Mouse (Mus musculus): Measurements from ENCODE around the gene Cltrn. TPM values are rescaled to one million over a fixed set of nuclear protein-coding genes. Genes with fewer than 3 reads are reported as not detected.

Cltrn gene
- total and polyA plus RNA-seq, 2 experiments: not detected

GRCm38 (mm10) chrX:164145463-164146250 is 57.0 kb downstream of the Cltrn start:
- no peaks in the 10 kb centered on the region for H3K79me2 ChIP-seq (ENCODE audit: control insufficient read depth, insufficient read depth, low read length)
- no peak overlapping the region for H3K9ac ChIP-seq (ENCODE audit: low read depth, low read length)
- H3K27me3 ChIP-seq (ENCODE audit: control insufficient read depth, insufficient read depth, low read length): no peaks in the 10 kb centered on the region
- no peak overlapping the region for H3K27ac ChIP-seq (replicated peaks; ENCODE audit: insufficient read depth, low read depth, low read length)
- peak; percentile 72 for DNase-seq (ENCODE audit: extremely low read depth, low read depth, low spot score)
- H3K4me1 ChIP-seq (ENCODE audit: control insufficient read depth, insufficient read depth, low read length): peaks cover 3% of the 10 kb centered on the region
- H3K4me3 ChIP-seq (ENCODE audit: insufficient read depth, low read depth, low read length): no peak overlapping the region
- no peaks in the 10 kb centered on the region for H3K36me3 ChIP-seq (ENCODE audit: control insufficient read depth, insufficient read depth, low read length)
- WGBS: 19% methylated on average over 6 of the region's 6 CpGs
- no peak for TF ChIP-seq POLR2A (IDR thresholded peaks at IDR 0.05; ENCODE audit: extremely low read depth, insufficient read depth, low read length)
- TF ChIP-seq CTCF (IDR thresholded peaks at IDR 0.05; ENCODE audit: low read depth, low read length): no peak

GRCm38 (mm10) chrX:164152703-164153102 is 64.1 kb downstream of the Cltrn start:
- TF ChIP-seq POLR2A (IDR thresholded peaks at IDR 0.05; ENCODE audit: extremely low read depth, insufficient read depth, low read length): no peak
- TF ChIP-seq CTCF (IDR thresholded peaks at IDR 0.05; ENCODE audit: low read depth, low read length): no peak
- Histone ChIP-seq H3K27ac (replicated peaks; ENCODE audit: insufficient read depth, low read depth, low read length) (no peak overlapping the region), H3K4me3 (ENCODE audit: insufficient read depth, low read depth, low read length) (no peak overlapping the region), H3K27me3 (ENCODE audit: control insufficient read depth, insufficient read depth, low read length) (no peaks in the 10 kb centered on the region), H3K79me2 (ENCODE audit: control insufficient read depth, insufficient read depth, low read length) (no peaks in the 10 kb centered on the region), H3K36me3 (ENCODE audit: control insufficient read depth, insufficient read depth, low read length) (no peaks in the 10 kb centered on the region), H3K9ac (ENCODE audit: low read depth, low read length) (no peak overlapping the region), H3K4me1 (ENCODE audit: control insufficient read depth, insufficient read depth, low read length) (no peaks in the 10 kb centered on the region)
- WGBS: 68% methylated on average over 2 of the region's 2 CpGs
- DNase-seq (ENCODE audit: extremely low read depth, low read depth, low spot score): no peak

DNA sequence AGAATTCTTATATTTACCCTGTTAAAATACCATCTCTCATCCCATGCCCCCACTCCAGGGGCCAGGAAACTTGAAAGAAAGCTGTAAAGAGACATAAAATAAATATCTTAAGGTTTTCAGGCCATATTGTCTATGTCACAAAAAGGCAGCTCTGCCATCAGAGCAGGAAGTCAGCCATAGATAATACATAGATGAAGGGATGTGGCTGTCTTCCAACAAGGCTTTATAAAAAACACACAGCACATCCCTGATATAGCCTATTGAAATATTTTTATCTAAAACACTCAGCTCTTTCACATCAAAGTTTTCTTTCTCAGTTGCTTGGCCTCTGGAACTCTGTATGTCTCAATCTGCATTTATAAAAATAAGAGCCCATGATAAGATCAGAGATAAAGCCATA is 65.0 kb downstream of the Cltrn start:
- H3K9ac ChIP-seq (ENCODE audit: low read depth, low read length): no peak overlapping the region
- no peak for TF ChIP-seq POLR2A (IDR thresholded peaks at IDR 0.05; ENCODE audit: extremely low read depth, insufficient read depth, low read length)
- TF ChIP-seq CTCF (IDR thresholded peaks at IDR 0.05; ENCODE audit: low read depth, low read length): no peak
- no peaks in the 10 kb centered on the region for H3K79me2 ChIP-seq (ENCODE audit: control insufficient read depth, insufficient read depth, low read length)
- no peak overlapping the region for H3K27ac ChIP-seq (replicated peaks; ENCODE audit: insufficient read depth, low read depth, low read length)
- no peaks in the 10 kb centered on the region for H3K4me1 ChIP-seq (ENCODE audit: control insufficient read depth, insufficient read depth, low read length)
- no peaks in the 10 kb centered on the region for H3K27me3 ChIP-seq (ENCODE audit: control insufficient read depth, insufficient read depth, low read length)
- no peak overlapping the region for H3K4me3 ChIP-seq (ENCODE audit: insufficient read depth, low read depth, low read length)
- DNase-seq (ENCODE audit: extremely low read depth, low read depth, low spot score): no peak
- H3K36me3 ChIP-seq (ENCODE audit: control insufficient read depth, insufficient read depth, low read length): no peaks in the 10 kb centered on the region

GRCm38 (mm10) chrX:164154594-164154993 is 66.0 kb downstream of the Cltrn start:
- Histone ChIP-seq H3K36me3 (ENCODE audit: control insufficient read depth, insufficient read depth, low read length) (no peaks in the 10 kb centered on the region), H3K4me1 (ENCODE audit: control insufficient read depth, insufficient read depth, low read length) (no peaks in the 10 kb centered on the region), H3K27ac (replicated peaks; ENCODE audit: insufficient read depth, low read depth, low read length) (no peak overlapping the region), H3K9ac (ENCODE audit: low read depth, low read length) (no peak overlapping the region), H3K79me2 (ENCODE audit: control insufficient read depth, insufficient read depth, low read length) (no peaks in the 10 kb centered on the region), H3K27me3 (ENCODE audit: control insufficient read depth, insufficient read depth, low read length) (no peaks in the 10 kb centered on the region), H3K4me3 (ENCODE audit: insufficient read depth, low read depth, low read length) (no peak overlapping the region)
- TF ChIP-seq POLR2A (IDR thresholded peaks at IDR 0.05; ENCODE audit: extremely low read depth, insufficient read depth, low read length) (no peak), CTCF (IDR thresholded peaks at IDR 0.05; ENCODE audit: low read depth, low read length) (no peak)
- no peak for DNase-seq (ENCODE audit: extremely low read depth, low read depth, low spot score)
- WGBS: 86% methylated on average over 5 of the region's 5 CpGs

DNA sequence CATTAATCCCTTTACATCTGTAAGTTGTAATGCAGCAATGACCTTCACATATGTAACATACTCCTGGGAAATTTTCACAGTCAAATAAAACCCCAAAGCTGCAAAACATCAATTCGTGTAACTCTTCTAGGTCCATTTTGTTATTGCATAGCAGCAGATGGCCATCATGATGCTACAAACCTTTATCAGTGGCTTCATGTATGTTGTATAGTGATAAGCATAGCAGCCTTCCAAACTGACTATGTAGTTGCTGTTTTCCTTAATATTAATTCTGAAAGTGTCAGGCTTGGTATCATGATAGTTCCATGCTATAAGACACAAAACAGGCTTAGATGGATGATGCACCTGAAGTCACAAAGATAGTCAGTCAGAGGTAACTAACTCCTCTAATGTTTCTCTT is 76.1 kb downstream of the Cltrn start:
- TF ChIP-seq POLR2A (IDR thresholded peaks at IDR 0.05; ENCODE audit: extremely low read depth, insufficient read depth, low read length) (no peak), CTCF (IDR thresholded peaks at IDR 0.05; ENCODE audit: low read depth, low read length) (no peak)
- WGBS: 93% methylated on average over 1 of the region's 1 CpGs
- Histone ChIP-seq H3K9ac (ENCODE audit: low read depth, low read length) (no peak overlapping the region), H3K79me2 (ENCODE audit: control insufficient read depth, insufficient read depth, low read length) (no peaks in the 10 kb centered on the region), H3K27ac (replicated peaks; ENCODE audit: insufficient read depth, low read depth, low read length) (no peak overlapping the region), H3K4me3 (ENCODE audit: insufficient read depth, low read depth, low read length) (no peak overlapping the region), H3K4me1 (ENCODE audit: control insufficient read depth, insufficient read depth, low read length) (no peaks in the 10 kb centered on the region), H3K27me3 (ENCODE audit: control insufficient read depth, insufficient read depth, low read length) (no peaks in the 10 kb centered on the region), H3K36me3 (ENCODE audit: control insufficient read depth, insufficient read depth, low read length) (no peaks in the 10 kb centered on the region)
- DNase-seq (ENCODE audit: extremely low read depth, low read depth, low spot score): no peak

Other genes with a start within 250 kb of the Cltrn start
- 2.4 and 2.7 TPM in 2 replicates for gene Ap1s2, start 179.8 kb upstream of the Cltrn start, total RNA-seq (2014; rRNA removed)
- 0.19 and 0.26 TPM in 2 replicates for gene Ap1s2, start 179.8 kb upstream of the Cltrn start, polyA plus RNA-seq (2012; rRNA removed)
- gene Zrsr2, start 130.2 kb upstream of the Cltrn start, total RNA-seq (2014; rRNA removed): 6.7 and 6.8 TPM in 2 replicates
- 4.9 and 5.4 TPM in 2 replicates for gene Zrsr2, start 130.2 kb upstream of the Cltrn start, polyA plus RNA-seq (2012; rRNA removed)
- gene Car5b, start 60.8 kb upstream of the Cltrn start, total RNA-seq (2014; rRNA removed): 2.1 and 2.9 TPM in 2 replicates
- gene Car5b, start 60.8 kb upstream of the Cltrn start, polyA plus RNA-seq (2012; rRNA removed): 0.91 and 1.2 TPM in 2 replicates
- gene Siah1b, start 12.3 kb upstream of the Cltrn start, total RNA-seq (2014; rRNA removed): 0.83 and 1.3 TPM in 2 replicates
- gene Siah1b, start 12.3 kb upstream of the Cltrn start, polyA plus RNA-seq (2012; rRNA removed): 2.0 and 2.2 TPM in 2 replicates
- gene Ace2, start 50.5 kb downstream of the Cltrn start, total RNA-seq (2014; rRNA removed): 0.18 and 0.47 TPM in 2 replicates
- 0.10 and 0.23 TPM in 2 replicates for gene Ace2, start 50.5 kb downstream of the Cltrn start, polyA plus RNA-seq (2012; rRNA removed)
- 0.27 and 0.28 TPM in 2 replicates for gene Bmx, start 169.4 kb downstream of the Cltrn start, total RNA-seq (2014; rRNA removed)
- 0.09 TPM in 1 of 2 replicates, not detected in the other for gene Bmx, start 169.4 kb downstream of the Cltrn start, polyA plus RNA-seq (2012; rRNA removed)
- gene Pir, start 180.5 kb downstream of the Cltrn start, total RNA-seq (2014; rRNA removed): 17.6 and 24.6 TPM in 2 replicates
- 16.0 and 16.3 TPM in 2 replicates for gene Pir, start 180.5 kb downstream of the Cltrn start, polyA plus RNA-seq (2012; rRNA removed)